Mouse (Mus musculus) cerebellum, postnatal 36 days (tissue): ENCODE results near the gene Zbtb11.
A peak's percentile ranks its signal among the peaks of the same experiment; 100 is the strongest.

ENCODE experiments used
- DNase-seq, 2 experiments: peaks; one replicate each; pipeline ENCODE4 v3.0.0; 2021 to 2022; ENCODE audit warnings: mixed read lengths in 2 of 2

Zbtb11 gene

GRCm38 (mm10) chr16:55970416-55970815 is 3.3 kb upstream of the Zbtb11 start:
- no peak for DNase-seq

- DNase-seq, result no peak
Observed at GRCm38 (mm10) chr16:55971735-55972615, 1.7 kb upstream of the Zbtb11 start.

- DNase-seq, result no peak
Observed at GRCm38 (mm10) chr16:55972626-55973201, 969 bp upstream of the Zbtb11 start.

GRCm38 (mm10) chr16:55974256-55974902 is 696 bp downstream of the Zbtb11 start:
- DNase-seq, result peak; percentile 52 to 75

- DNase-seq, result no peak
Observed at GRCm38 (mm10) chr16:55974903-55975285, 1.2 kb downstream of the Zbtb11 start.

- DNase-seq, result no peak
Observed at GRCm38 (mm10) chr16:55986001-55986400, 12.3 kb downstream of the Zbtb11 start.

- DNase-seq, result no peak
Observed at GRCm38 (mm10) chr16:55990311-55990710, 16.6 kb downstream of the Zbtb11 start.

GRCm38 (mm10) chr16:55994235-55994634 is 20.6 kb downstream of the Zbtb11 start:
- DNase-seq, result no peak

- no peak for DNase-seq
Observed at GRCm38 (mm10) chr16:56006798-56007197, 33.1 kb downstream of the Zbtb11 start.

GRCm38 (mm10) chr16:56008862-56009261 is 35.2 kb downstream of the Zbtb11 start:
- no peak for DNase-seq

- no peak for DNase-seq
Observed at GRCm38 (mm10) chr16:56012789-56013743, 39.4 kb downstream of the Zbtb11 start.

- DNase-seq, result no peak
Observed at GRCm38 (mm10) chr16:56014076-56014475, 40.4 kb downstream of the Zbtb11 start.

- no peak for DNase-seq
Observed at GRCm38 (mm10) chr16:56019660-56020059, 46.0 kb downstream of the Zbtb11 start.

GRCm38 (mm10) chr16:56027854-56028629 is 54.4 kb downstream of the Zbtb11 start:
- DNase-seq, result no peak

- no peak for DNase-seq
Observed at GRCm38 (mm10) chr16:56028722-56029551, 55.3 kb downstream of the Zbtb11 start.

- DNase-seq, result peak; percentile 97 to 98
Observed at GRCm38 (mm10) chr16:56029661-56030082, 56.0 kb downstream of the Zbtb11 start, which contains the start of gene Pcnp. Gene Pcnp, minus strand, starts transcription at chr16:56029739.

GRCm38 (mm10) chr16:56034566-56034965 is 60.9 kb downstream of the Zbtb11 start:
- no peak for DNase-seq

- no peak for DNase-seq
Observed at GRCm38 (mm10) chr16:56036501-56036900, 62.8 kb downstream of the Zbtb11 start.

- peak; percentile 94 to 97 for DNase-seq
Observed at GRCm38 (mm10) chr16:56037138-56038010, 63.7 kb downstream of the Zbtb11 start, which contains the start of gene Trmt10c. Gene Trmt10c, minus strand, starts transcription at chr16:56037819.
